Mouse (Mus musculus): Measurements from ENCODE around the gene Msantd1. TPM values are rescaled to one million over a fixed set of nuclear protein-coding genes. Genes with fewer than 3 reads are reported as not detected.

The Msantd1 gene
- polyA plus RNA-seq, 1 experiment from 2014 or later, result 0.59 TPM

GRCm38 (mm10) chr5:34923920-34924319 lies 16.1 kb downstream of the Msantd1 start:
- no peak for DNase-seq (ENCODE audit: low spot score)

- no peak for DNase-seq (ENCODE audit: low spot score)
These were observed 16.7 kb downstream of the Msantd1 start for GRCm38 (mm10) chr5:34924519-34924918.

- no peak for DNase-seq (ENCODE audit: low spot score)
These were observed 19.8 kb downstream of the Msantd1 start for GRCm38 (mm10) chr5:34927648-34928047.

- DNase-seq (ENCODE audit: low spot score), result no peak
These were observed 22.6 kb downstream of the Msantd1 start for GRCm38 (mm10) chr5:34930151-34930975.

- no peak for DNase-seq (ENCODE audit: low spot score)
These were observed 23.3 kb downstream of the Msantd1 start for GRCm38 (mm10) chr5:34931091-34931490.

- DNase-seq (ENCODE audit: low spot score), result no peak
These were observed 24.0 kb downstream of the Msantd1 start for GRCm38 (mm10) chr5:34931516-34932457.

- no peak for DNase-seq (ENCODE audit: low spot score)
These were observed 24.6 kb downstream of the Msantd1 start for GRCm38 (mm10) chr5:34932458-34932806.

GRCm38 (mm10) chr5:34933461-34933860 lies 25.6 kb downstream of the Msantd1 start:
- DNase-seq (ENCODE audit: low spot score), result no peak

GRCm38 (mm10) chr5:34941710-34942470 lies 34.1 kb downstream of the Msantd1 start:
- DNase-seq (ENCODE audit: low spot score), result no peak

- DNase-seq (ENCODE audit: low spot score), result no peak
These were observed 35.6 kb downstream of the Msantd1 start for GRCm38 (mm10) chr5:34943428-34943827.

- peak; percentile 82 for DNase-seq (ENCODE audit: low spot score)
These were observed 41.3 kb downstream of the Msantd1 start, which contains the start of gene Rgs12 for GRCm38 (mm10) chr5:34948861-34949760. Rgs12 (plus strand) TSS chr5:34949445.

- DNase-seq (ENCODE audit: low spot score), result peak; percentile 30
These were observed 42.0 kb downstream of the Msantd1 start for GRCm38 (mm10) chr5:34949769-34950211.

GRCm38 (mm10) chr5:34950486-34951160 lies 42.8 kb downstream of the Msantd1 start:
- DNase-seq (ENCODE audit: low spot score), result peak; percentile 14

GRCm38 (mm10) chr5:34951161-34951834 lies 43.5 kb downstream of the Msantd1 start:
- DNase-seq (ENCODE audit: low spot score), result no peak

- no peak for DNase-seq (ENCODE audit: low spot score)
These were observed 46.7 kb downstream of the Msantd1 start for GRCm38 (mm10) chr5:34954508-34954907.

GRCm38 (mm10) chr5:34955630-34956029 lies 47.8 kb downstream of the Msantd1 start:
- DNase-seq (ENCODE audit: low spot score), result no peak

- DNase-seq (ENCODE audit: low spot score), result no peak
These were observed 48.3 kb downstream of the Msantd1 start for GRCm38 (mm10) chr5:34956151-34956550.

- no peak for DNase-seq (ENCODE audit: low spot score)
These were observed 49.2 kb downstream of the Msantd1 start for GRCm38 (mm10) chr5:34957015-34957414.

GRCm38 (mm10) chr5:34960021-34960420 lies 52.2 kb downstream of the Msantd1 start:
- no peak for DNase-seq (ENCODE audit: low spot score)

All from thymus, postnatal 0 days (tissue).